Mouse (Mus musculus) kidney, embryonic 14.5 days (tissue): ENCODE measurements at regions not wholly inside any gene's neighbourhood (a gene's known extent, or its start where the extent isn't known, plus 50 kb on each side); places are given as distances from the start of the nearest gene placed in this dataset.

Source experiments
- ATAC-seq: fragments of 200-750 bp; cut with Nextera tagmentation; 2 replicates; pipeline ENCODE4 v1.8.0; 2017; ENCODE audit warnings: moderate number of reproducible peaks, mild to moderate bottlenecking, moderate TSS enrichment, moderate library complexity; ENCODE audit not compliant: low FRiP score, low TSS enrichment
- H3K27ac ChIP-seq: fragments of 300-500 bp; sonication (generic); 2 replicates; pipeline ENCODE4 v1.5.1; 2014; ENCODE audit warnings: low read depth, mild to moderate bottlenecking, low read length, moderate library complexity, mixed read lengths
- H3K27me3 ChIP-seq: fragments of 300-500 bp; sonication (generic); 2 replicates; pipeline ENCODE4 v1.6.1; 2014; ENCODE audit warnings: mild to moderate bottlenecking, low read length; ENCODE audit not compliant: control insufficient read depth, insufficient read depth
- H3K36me3 ChIP-seq: fragments of 300-500 bp; sonication (generic); 2 replicates; pipeline ENCODE4 v1.6.1; 2014; ENCODE audit warnings: low read length, mixed read lengths; ENCODE audit not compliant: control insufficient read depth, insufficient read depth
- H3K4me1 ChIP-seq: fragments of 300-500 bp; sonication (generic); 2 replicates; pipeline ENCODE4 v1.6.1; 2014; ENCODE audit warnings: low read length, mixed read lengths; ENCODE audit not compliant: control insufficient read depth, insufficient read depth
- H3K4me2 ChIP-seq: fragments of 300-500 bp; sonication (generic); replicated peaks from 2 replicates; pipeline ENCODE4 v1.6.1; 2014; ENCODE audit warnings: low read depth, mild to moderate bottlenecking, low read length
- H3K4me3 ChIP-seq: fragments of 300-500 bp; sonication (generic); 2 replicates; pipeline ENCODE4 v1.5.1; 2014; ENCODE audit warnings: mild to moderate bottlenecking, low read length
- H3K9ac ChIP-seq: fragments of 300-500 bp; sonication (generic); 2 replicates; pipeline ENCODE4 v1.6.1; 2014; ENCODE audit warnings: low read depth, mild to moderate bottlenecking, low read length, moderate library complexity
- H3K9me3 ChIP-seq: fragments of 300-500 bp; sonication (generic); 2 replicates; pipeline ENCODE4 v1.6.1; 2016; ENCODE audit warnings: low read length; ENCODE audit not compliant: control insufficient read depth
- WGBS: fragments of 180-500 bp; shearing (Covaris S2); extraction: QIAGEN DNeasy Blood & Tissue Kit; methylation state at CpG from one replicate; pipeline ENCODE4 v1.1.7; 2014; 5-methylcytosine and 5-hydroxymethylcytosine counted together

- Histone ChIP-seq H3K4me2 (no peak overlapping the region), H3K27ac (no peak overlapping the region), H3K4me1 (no peaks in the 10 kb centered on the region), H3K9ac (no peak overlapping the region), H3K27me3 (no peaks in the 10 kb centered on the region), H3K4me3 (no peak overlapping the region), H3K9me3 (no peaks in the 10 kb centered on the region), H3K36me3 (no peaks in the 10 kb centered on the region)
- WGBS = 100% methylated on average over 1 of the region's 1 CpGs
- ATAC-seq = no peak
Measured at GRCm38 (mm10) chr16:42466976-42467375, 126.5 kb upstream of the Gap43 start.

- Histone ChIP-seq H3K9me3 (no peaks in the 10 kb centered on the region), H3K4me2 (no peak overlapping the region), H3K4me1 (no peaks in the 10 kb centered on the region), H3K27ac (no peak overlapping the region), H3K36me3 (no peaks in the 10 kb centered on the region), H3K4me3 (no peak overlapping the region), H3K27me3 (no peaks in the 10 kb centered on the region), H3K9ac (no peak overlapping the region)
- WGBS = 65% methylated on average over 8 of the region's 8 CpGs
- ATAC-seq = no peak
Measured at GRCm38 (mm10) chr16:42456335-42456984, 116.0 kb upstream of the Gap43 start.

GRCm38 (mm10) chr16:42453338-42453737 lies 112.9 kb upstream of the Gap43 start:
- no peaks in the 10 kb centered on the region for H3K27me3 ChIP-seq
- H3K9me3 ChIP-seq = no peaks in the 10 kb centered on the region
- no peak for ATAC-seq
- H3K4me2 ChIP-seq = no peak overlapping the region
- no peaks in the 10 kb centered on the region for H3K4me1 ChIP-seq
- no peak overlapping the region for H3K27ac ChIP-seq
- 54% methylated on average over 5 of the region's 5 CpGs for WGBS
- H3K9ac ChIP-seq = no peak overlapping the region
- H3K36me3 ChIP-seq = no peaks in the 10 kb centered on the region
- no peak overlapping the region for H3K4me3 ChIP-seq

GRCm38 (mm10) chr16:42449840-42450444 lies 109.5 kb upstream of the Gap43 start:
- Histone ChIP-seq H3K4me1 (peaks cover 2% of the 10 kb centered on the region; the same call in 1 of the 2 replicates), H3K9ac (no peak overlapping the region), H3K27me3 (no peaks in the 10 kb centered on the region), H3K9me3 (no peaks in the 10 kb centered on the region), H3K27ac (no peak overlapping the region), H3K4me2 (no peak overlapping the region), H3K36me3 (no peaks in the 10 kb centered on the region), H3K4me3 (no peak overlapping the region)
- ATAC-seq = no peak
- WGBS = 79% methylated on average over 8 of the region's 8 CpGs

GRCm38 (mm10) chr16:42444863-42445423 lies 104.5 kb upstream of the Gap43 start:
- peak overlapping the region; percentile 21; the same call in 1 of the 2 replicates for H3K4me2 ChIP-seq
- peak; percentile 46; the same call in 1 of the 2 replicates for ATAC-seq
- H3K9me3 ChIP-seq = no peaks in the 10 kb centered on the region
- H3K4me3 ChIP-seq = no peak overlapping the region
- 18% methylated on average over 6 of the region's 6 CpGs for WGBS
- no peaks in the 10 kb centered on the region for H3K36me3 ChIP-seq
- H3K9ac ChIP-seq = no peak overlapping the region
- no peaks in the 10 kb centered on the region for H3K27me3 ChIP-seq
- no peak overlapping the region for H3K27ac ChIP-seq
- peaks cover 6% of the 10 kb centered on the region; the same call in 1 of the 2 replicates for H3K4me1 ChIP-seq

GRCm38 (mm10) chr16:42444408-42444862 lies 104.0 kb upstream of the Gap43 start:
- Histone ChIP-seq H3K27me3 (no peaks in the 10 kb centered on the region), H3K9me3 (no peaks in the 10 kb centered on the region), H3K27ac (no peak overlapping the region), H3K4me2 (peak overlapping the region; percentile 21; the same call in 1 of the 2 replicates), H3K4me3 (no peak overlapping the region), H3K4me1 (peaks cover 6% of the 10 kb centered on the region; the same call in 1 of the 2 replicates), H3K36me3 (no peaks in the 10 kb centered on the region), H3K9ac (no peak overlapping the region)
- WGBS = 54% methylated on average over 10 of the region's 10 CpGs
- ATAC-seq = peak; percentile 28; the same call in 1 of the 2 replicates

- no peaks in the 10 kb centered on the region for H3K27me3 ChIP-seq
- no peak overlapping the region for H3K4me2 ChIP-seq
- peaks cover 6% of the 10 kb centered on the region; the same call in 1 of the 2 replicates for H3K4me1 ChIP-seq
- no peak overlapping the region for H3K9ac ChIP-seq
- no peak overlapping the region for H3K4me3 ChIP-seq
- no peaks in the 10 kb centered on the region for H3K9me3 ChIP-seq
- no peak overlapping the region for H3K27ac ChIP-seq
- H3K36me3 ChIP-seq = no peaks in the 10 kb centered on the region
- no peak for ATAC-seq
- 26% methylated on average over 4 of the region's 4 CpGs for WGBS
Measured at GRCm38 (mm10) chr16:42440822-42441221, 100.4 kb upstream of the Gap43 start.

GRCm38 (mm10) chr16:42431529-42431928 lies 91.1 kb upstream of the Gap43 start:
- H3K4me1 ChIP-seq = no peaks in the 10 kb centered on the region
- H3K4me2 ChIP-seq = no peak overlapping the region
- no peaks in the 10 kb centered on the region for H3K27me3 ChIP-seq
- ATAC-seq = no peak
- WGBS = 98% methylated on average over 1 of the region's 1 CpGs
- H3K36me3 ChIP-seq = no peaks in the 10 kb centered on the region
- H3K9ac ChIP-seq = no peak overlapping the region
- H3K4me3 ChIP-seq = no peak overlapping the region
- no peaks in the 10 kb centered on the region for H3K9me3 ChIP-seq
- no peak overlapping the region for H3K27ac ChIP-seq

- no peak overlapping the region for H3K9ac ChIP-seq
- WGBS = 87% methylated on average over 4 of the region's 4 CpGs
Measured at GRCm38 (mm10) chr16:42416673-42417072, 76.2 kb upstream of the Gap43 start.

More at GRCm38 (mm10) chr16:42416673-42417072, 76.2 kb upstream of the Gap43 start:
- Histone ChIP-seq H3K27ac (no peak overlapping the region), H3K9me3 (no peaks in the 10 kb centered on the region), H3K27me3 (no peaks in the 10 kb centered on the region), H3K4me1 (no peaks in the 10 kb centered on the region), H3K36me3 (no peaks in the 10 kb centered on the region), H3K4me2 (no peak overlapping the region), H3K4me3 (no peak overlapping the region)
- no peak for ATAC-seq
